Mouse (Mus musculus): ENCODE data around the gene Gm20388. TPM values are rescaled to one million over a fixed set of nuclear protein-coding genes. Genes with fewer than 3 reads are reported as not detected.

Gene Gm20388
- total RNA-seq, 2 experiments from 2014 or later, result 12.7 TPM; not detected in 1

DNA sequence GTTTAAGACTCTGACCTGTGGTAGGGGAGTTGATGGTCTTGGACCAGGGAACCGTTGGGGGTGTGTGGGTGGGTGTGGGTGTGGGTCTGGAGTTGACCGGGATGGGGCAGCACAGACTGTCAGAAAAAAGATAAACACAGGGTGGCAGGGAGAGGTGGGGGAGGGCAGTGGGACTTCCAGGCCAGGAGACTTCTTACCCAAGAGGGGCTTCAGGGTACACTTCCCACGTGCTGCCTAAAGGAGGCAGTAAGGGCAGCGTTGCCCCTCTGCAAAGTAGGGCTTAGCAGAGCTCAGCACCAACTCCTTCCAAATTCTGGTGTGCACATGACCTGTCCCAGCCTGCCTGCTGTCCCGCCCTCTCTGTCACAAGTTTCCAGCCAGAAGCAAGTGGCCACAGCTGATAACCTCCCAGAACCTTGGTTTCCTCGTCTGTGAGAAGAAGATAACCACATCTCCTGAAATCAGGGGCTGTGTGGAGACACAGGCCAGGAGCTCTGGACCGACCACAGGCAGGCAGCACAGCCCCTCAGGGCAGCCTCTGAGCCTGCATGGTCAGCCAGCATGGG, 2808.9 kb downstream of the Gm20388 start:
- no peak for DNase-seq

DNA sequence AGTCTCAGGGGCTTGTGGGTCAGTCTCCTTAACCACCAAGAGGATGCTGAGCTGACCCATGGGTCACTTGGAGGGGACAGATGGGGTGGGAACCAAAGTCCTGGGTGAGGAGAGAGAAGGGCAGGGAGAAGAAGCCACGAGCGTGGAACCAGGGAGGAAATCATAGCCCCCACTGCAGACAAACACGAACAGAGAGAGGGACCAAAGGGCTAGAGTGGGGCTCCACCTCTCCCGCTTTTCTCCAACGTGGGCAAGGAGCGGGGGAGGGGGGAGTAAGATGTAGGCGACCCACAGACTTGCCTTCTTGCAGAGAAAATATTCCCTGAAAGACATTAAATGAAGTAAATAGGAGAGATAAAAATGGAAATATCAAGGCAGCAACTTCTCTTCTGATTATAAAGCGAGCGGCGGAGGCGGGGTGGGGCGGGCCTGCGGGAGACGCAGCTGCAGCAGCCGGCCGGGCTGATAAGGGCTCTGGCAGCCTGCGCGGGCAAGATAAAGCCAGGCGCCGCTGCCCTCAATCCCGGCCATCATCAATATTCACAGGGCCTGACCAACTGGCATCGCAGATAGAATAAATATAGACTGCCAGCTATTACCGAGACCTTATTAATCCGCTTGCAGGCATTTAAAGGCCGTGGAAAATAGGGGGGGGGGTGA, 2809.6 kb downstream of the Gm20388 start:
- no peak for DNase-seq

DNA sequence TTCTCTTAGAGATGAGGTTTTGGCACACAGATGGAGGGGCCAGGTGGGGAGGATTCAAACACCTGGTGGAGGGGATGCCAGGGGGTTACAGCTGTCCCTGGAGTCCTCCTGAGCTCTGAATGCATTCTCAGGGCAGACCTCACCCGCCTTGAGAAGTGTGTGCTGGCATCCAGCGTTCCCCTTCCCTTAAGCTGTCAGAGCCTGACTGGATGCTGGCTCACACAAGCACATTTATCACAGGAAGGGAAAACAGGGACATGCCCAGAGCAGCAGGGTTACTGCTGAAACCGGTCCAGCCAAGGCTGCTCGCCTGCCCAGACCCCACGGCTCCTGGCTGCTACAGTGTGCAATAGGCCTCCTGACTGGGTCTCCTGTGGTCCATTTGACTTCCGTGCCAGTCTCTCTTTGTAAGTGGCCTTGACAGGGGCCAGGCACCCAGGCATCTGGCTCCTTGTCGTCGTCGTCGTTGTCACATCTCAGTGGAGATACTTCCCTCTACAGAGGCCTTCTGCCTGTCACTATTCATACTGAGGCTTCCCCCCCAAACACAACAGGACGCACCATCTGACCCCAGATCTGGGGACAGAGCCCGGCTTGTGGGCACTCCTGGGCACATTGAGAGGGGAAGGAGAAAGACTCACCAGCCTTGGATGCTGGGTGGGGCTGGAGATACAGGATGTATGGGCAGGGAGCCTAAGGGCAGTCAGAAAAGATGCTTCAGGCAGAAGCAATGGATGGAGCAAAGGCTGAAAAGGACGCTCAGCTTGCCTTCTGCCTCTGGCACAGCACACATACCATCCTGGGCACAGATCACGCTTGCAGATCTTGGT, 2810.4 kb downstream of the Gm20388 start:
- DNase-seq, result no peak

DNA sequence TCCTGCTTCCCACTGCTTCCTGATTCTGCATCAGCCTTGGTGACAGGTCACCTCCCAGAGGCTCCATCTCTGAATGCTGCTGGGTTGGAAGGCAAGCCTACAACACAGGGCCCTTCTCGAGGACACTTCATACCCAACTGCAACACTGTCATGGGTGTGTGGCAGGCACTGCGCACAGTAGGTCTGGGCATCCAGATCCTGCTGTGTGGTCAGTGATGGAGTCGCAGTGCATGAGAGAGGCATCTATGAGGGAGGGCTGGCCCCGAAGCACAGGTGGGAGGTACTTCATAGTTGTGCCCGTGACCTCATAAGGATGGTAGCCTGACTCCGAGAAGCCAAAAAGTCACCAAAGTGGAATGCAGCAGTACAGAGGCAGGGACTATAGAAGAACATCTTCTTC, 2814.5 kb downstream of the Gm20388 start:
- DNase-seq, result no peak

GRCm38 (mm10) chr8:122726789-122727188, 2816.1 kb downstream of the Gm20388 start:
- DNase-seq, result no peak

- DNase-seq, result no peak
Observed at GRCm38 (mm10) chr8:122727412-122727811, 2816.8 kb downstream of the Gm20388 start.

- DNase-seq, result no peak
Observed at GRCm38 (mm10) chr8:122728630-122729029, 2818.0 kb downstream of the Gm20388 start.

- DNase-seq, result no peak
Observed at GRCm38 (mm10) chr8:122735110-122735509, 2824.5 kb downstream of the Gm20388 start.

DNA sequence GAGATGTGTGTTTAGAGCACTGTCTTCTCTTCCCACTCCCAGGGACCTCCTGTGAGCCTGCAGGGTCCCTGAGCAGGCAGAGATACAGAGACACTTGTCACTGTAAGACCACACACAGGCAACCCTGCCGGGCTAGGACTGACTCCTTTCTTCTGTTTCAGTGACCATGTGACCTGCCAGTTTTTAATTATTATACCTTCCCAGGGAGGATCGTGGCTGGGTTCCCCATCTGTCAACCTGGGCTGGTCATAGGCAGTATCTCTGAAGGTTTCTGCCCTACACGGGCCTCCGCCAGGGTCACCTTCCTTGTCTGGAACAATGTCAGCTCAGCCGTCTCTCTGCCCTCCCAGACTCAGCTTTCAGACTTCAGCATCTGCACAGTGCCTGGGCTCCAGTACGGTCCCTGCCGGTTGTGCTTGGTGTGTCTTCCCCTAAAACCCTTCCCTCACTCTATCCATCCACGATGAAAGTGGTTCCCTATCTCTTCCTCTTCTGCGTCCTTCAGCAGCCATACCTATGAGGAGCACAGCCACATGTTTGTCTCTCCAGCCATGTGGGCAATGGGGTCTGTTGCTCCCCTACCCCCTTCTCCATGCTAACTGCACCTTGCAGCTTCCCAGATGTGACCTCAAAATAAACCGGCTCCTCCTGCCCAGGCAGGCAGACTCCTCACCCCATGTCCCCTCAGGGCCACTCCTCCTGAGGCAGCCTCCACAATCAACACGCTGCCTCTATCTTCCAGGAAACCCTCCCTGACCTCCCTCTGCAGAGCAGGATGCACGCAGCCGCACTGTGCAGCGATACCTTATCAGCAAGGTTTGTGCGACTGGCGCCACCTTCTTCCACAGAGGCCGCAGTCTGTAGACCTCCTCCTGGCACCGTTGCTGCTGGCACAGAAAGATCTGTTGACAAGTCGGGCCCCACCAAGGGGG, 2825.2 kb downstream of the Gm20388 start:
- no peak for DNase-seq

DNA sequence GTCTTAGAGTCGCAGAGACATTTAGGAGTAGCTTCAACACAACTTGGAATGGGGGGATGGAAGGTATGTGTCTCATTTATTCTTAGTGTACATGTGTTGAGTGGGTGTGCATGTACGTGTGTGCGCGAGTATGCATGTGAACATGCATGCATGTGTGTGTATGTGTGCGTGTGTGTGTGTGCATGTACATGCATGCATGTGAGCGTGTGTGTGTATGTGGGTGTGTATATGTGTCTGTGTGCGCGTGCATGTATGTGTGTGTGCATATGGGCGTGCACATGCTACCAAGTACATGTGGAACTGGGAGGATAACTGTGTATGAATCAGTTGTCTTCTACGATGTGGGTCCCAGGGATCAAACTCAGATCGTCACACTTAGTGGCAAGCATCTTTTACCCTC, 2826.0 kb downstream of the Gm20388 start:
- DNase-seq, result no peak

GRCm38 (mm10) chr8:122737071-122737470, 2826.4 kb downstream of the Gm20388 start:
- no peak for DNase-seq

GRCm38 (mm10) chr8:122737886-122738285, 2827.2 kb downstream of the Gm20388 start:
- no peak for DNase-seq

DNA sequence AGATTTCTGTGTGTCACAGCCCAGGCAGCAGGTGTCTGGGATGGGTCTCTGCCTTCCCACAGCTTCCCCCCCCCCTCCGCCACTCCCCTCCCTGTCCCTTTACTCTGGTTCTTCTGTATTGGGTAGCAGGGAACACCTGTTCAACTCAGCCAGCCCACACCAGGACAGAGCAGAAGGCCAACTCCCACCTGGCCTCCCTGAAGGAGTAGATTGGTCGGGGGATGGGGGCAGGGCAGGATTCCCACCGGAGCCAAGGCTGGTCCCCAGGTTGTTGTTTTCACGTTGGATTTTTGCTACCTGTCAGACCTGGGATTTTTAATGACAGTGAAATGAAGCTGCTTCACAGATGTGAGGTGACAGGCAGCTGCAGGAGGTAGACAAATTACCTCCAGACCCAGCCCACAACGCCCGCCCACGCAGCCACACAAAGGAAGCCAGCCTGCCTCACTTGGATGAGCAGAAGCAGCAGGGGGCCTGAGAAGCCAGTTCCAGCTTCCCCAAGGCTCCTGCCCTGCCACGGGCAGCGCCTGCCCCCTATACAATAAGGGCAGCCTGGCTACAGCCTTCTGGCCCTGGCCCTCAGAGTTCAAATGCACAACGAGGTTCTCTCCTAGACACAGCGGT, 2828.6 kb downstream of the Gm20388 start:
- no peak for DNase-seq

GRCm38 (mm10) chr8:122742471-122742870, 2831.8 kb downstream of the Gm20388 start:
- no peak for DNase-seq

DNA sequence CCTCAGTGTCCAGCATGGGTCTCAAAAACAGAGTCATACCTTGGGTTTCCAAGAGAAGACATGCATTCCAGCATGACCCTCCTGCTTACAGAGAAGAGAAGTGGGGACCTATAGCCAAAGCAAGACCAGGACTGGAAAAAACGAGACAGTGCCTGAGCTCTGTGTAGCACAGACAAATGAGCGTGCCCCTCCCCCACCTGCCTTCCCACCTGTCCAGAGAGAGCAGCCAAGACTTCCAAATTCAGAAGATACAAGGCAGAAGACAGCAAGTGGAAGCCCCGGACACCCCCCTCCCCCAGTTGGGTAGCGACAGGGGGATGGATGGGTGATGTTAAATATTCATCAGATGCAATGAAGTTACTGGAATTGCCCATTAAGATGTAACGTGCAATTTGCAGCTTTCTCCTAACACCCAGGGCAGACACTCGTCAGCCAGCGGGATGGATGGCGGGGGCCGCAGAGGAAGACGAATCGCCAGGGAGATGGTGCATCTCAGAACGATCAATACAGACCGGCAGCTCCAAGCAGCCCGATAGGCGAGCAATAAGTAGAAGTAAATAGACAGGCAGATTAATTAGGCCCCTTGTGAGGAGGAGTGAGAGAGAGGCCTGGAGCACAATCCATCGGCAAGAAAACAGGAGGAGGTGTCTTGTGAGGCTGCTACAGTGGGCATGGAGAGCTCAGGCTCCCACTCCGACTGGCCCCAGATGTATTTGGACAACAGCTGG, 2834.5 kb downstream of the Gm20388 start:
- DNase-seq, result no peak

DNA sequence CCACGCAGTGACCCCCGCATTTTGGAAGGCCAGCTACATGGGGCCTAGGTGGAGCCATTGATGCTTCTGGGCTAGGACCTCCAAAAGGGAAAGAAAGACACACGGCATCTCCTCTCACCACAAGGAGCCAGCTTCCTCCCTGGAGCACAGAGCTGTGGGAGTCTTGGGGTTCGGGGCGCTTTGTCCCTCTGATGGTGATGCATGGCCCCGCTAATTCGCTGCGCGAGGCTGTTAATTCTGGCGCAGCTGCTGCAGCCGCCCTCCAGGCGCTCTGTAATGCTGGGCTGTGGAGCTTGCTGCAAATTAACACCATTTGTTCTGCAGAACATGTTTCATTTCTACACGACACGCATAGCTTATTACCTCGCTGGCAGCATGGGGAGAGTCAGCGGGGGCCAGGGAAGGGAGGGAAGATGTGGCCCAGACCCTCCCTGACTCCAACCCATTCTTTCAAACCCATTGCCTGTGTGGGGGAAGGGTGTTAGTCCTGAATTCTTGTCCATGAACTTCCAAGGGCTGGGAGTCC, 2835.2 kb downstream of the Gm20388 start:
- DNase-seq, result no peak

DNA sequence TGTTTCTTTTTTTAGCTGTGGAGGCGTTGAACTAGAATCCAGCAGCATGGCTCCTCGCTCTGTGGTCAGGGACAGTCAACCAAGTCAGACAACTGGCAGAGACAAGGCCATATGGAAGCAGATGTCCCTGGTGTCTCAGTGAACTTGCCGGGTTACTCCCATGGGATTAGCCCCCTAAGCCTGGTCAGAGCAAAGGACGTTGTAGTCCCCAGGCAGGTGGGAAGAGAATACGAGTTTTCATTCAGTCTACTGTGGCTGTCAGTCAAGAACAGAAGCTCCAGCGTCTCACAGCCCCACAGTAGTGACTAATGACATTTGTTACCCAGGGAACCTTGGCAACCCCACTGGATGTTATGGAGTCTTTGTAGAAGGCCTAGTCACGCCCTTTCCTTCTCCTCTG, 2835.8 kb downstream of the Gm20388 start:
- no peak for DNase-seq

DNA sequence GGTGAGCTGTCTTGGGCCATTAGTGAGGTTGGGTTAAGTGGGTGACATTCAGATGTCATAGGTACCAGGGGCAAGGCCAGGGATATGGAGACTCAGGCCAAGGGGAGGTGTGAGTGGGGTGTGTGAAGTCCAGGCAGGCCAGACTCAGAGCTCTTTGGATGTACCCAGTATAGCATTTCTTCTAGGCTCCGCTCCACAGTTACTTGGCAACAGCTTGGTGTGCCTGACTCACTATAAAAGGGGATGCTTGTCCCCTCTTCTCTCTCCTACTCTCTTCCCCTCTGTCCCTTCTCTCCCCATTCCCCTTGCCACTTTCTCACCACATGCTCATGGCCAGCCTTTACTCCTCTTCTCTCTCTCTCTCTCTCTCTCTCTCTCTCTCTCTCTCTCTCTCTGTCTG, 2837.2 kb downstream of the Gm20388 start:
- DNase-seq, result no peak

GRCm38 (mm10) chr8:122749333-122749958, 2838.8 kb downstream of the Gm20388 start:
- no peak for DNase-seq

- DNase-seq, result no peak
Observed at GRCm38 (mm10) chr8:122751342-122751741, 2840.7 kb downstream of the Gm20388 start.
